Mouse (Mus musculus): ENCODE data around the gene Nfatc3. TPM values are rescaled to one million over a fixed set of nuclear protein-coding genes. Genes with fewer than 3 reads are reported as not detected.

The Nfatc3 gene
- polyA plus RNA-seq, 1 experiment, result 78.3 TPM

- H3K4me1 ChIP-seq (ENCODE audit: control insufficient read depth, insufficient read depth, low read length), result peaks cover 7% of the 10 kb centered on the region
- peaks cover 3% of the 10 kb centered on the region; the same call in 1 of the 2 replicates for H3K27me3 ChIP-seq (ENCODE audit: control insufficient read depth, insufficient read depth, low read length, poor library complexity, severe bottlenecking)
- H3K9ac ChIP-seq (ENCODE audit: low read depth, poor library complexity, severe bottlenecking), result peak overlapping the region; percentile 93
- no peaks in the 10 kb centered on the region; the same call in 1 of the 2 replicates for H3K36me3 ChIP-seq (ENCODE audit: control insufficient read depth, insufficient read depth, low read length, poor library complexity, severe bottlenecking)
- peaks cover 3% of the 10 kb centered on the region; the same call in 1 of the 2 replicates for H3K9me3 ChIP-seq (replicated peaks; ENCODE audit: control insufficient read depth, insufficient read depth, low read length, poor library complexity, severe bottlenecking)
- peak overlapping the region; percentile 93 for H3K4me3 ChIP-seq (ENCODE audit: low read depth, low read length)
- peak overlapping the region; percentile 45 for H3K27ac ChIP-seq (ENCODE audit: insufficient read depth, low read length)
- TF ChIP-seq CTCF (IDR thresholded peaks at IDR 0.05; ENCODE audit: low read depth, low read length) (no peak), POLR2A (IDR thresholded peaks at IDR 0.05; ENCODE audit: insufficient read depth, low read length) (no peak), EP300 (IDR thresholded peaks at IDR 0.05; ENCODE audit: insufficient read depth, low read depth, low read length) (no peak)
These were observed 78.7 kb downstream of the Nfatc3 start for GRCm38 (mm10) chr8:106137218-106137905.

- Histone ChIP-seq H3K9ac (ENCODE audit: low read depth, poor library complexity, severe bottlenecking) (peak overlapping the region; percentile 93), H3K36me3 (ENCODE audit: control insufficient read depth, insufficient read depth, low read length, poor library complexity, severe bottlenecking) (no peaks in the 10 kb centered on the region), H3K9me3 (replicated peaks; ENCODE audit: control insufficient read depth, insufficient read depth, low read length, poor library complexity, severe bottlenecking) (peaks cover 3% of the 10 kb centered on the region; the same call in 1 of the 2 replicates), H3K4me1 (ENCODE audit: control insufficient read depth, insufficient read depth, low read length) (peaks cover 7% of the 10 kb centered on the region), H3K27ac (ENCODE audit: insufficient read depth, low read length) (peak overlapping the region; percentile 91), H3K27me3 (ENCODE audit: control insufficient read depth, insufficient read depth, low read length, poor library complexity, severe bottlenecking) (peaks cover 3% of the 10 kb centered on the region; the same call in 1 of the 2 replicates), H3K4me3 (ENCODE audit: low read depth, low read length) (peak overlapping the region; percentile 93)
- TF ChIP-seq EP300 (IDR thresholded peaks at IDR 0.05; ENCODE audit: insufficient read depth, low read depth, low read length) (peak; percentile 63; the same call in 1 of the 2 replicates), POLR2A (IDR thresholded peaks at IDR 0.05; ENCODE audit: insufficient read depth, low read length) (peak; percentile 75), CTCF (IDR thresholded peaks at IDR 0.05; ENCODE audit: low read depth, low read length) (no peak)
These were observed 79.4 kb downstream of the Nfatc3 start for GRCm38 (mm10) chr8:106137906-106138477.

GRCm38 (mm10) chr8:106138616-106139015 lies 80.0 kb downstream of the Nfatc3 start:
- Histone ChIP-seq H3K9me3 (replicated peaks; ENCODE audit: control insufficient read depth, insufficient read depth, low read length, poor library complexity, severe bottlenecking) (peaks cover 3% of the 10 kb centered on the region; the same call in 1 of the 2 replicates), H3K4me3 (ENCODE audit: low read depth, low read length) (peak overlapping the region; percentile 93), H3K9ac (ENCODE audit: low read depth, poor library complexity, severe bottlenecking) (peak overlapping the region; percentile 93), H3K36me3 (ENCODE audit: control insufficient read depth, insufficient read depth, low read length, poor library complexity, severe bottlenecking) (no peaks in the 10 kb centered on the region), H3K4me1 (ENCODE audit: control insufficient read depth, insufficient read depth, low read length) (peaks cover 6% of the 10 kb centered on the region), H3K27ac (ENCODE audit: insufficient read depth, low read length) (peak overlapping the region; percentile 91), H3K27me3 (ENCODE audit: control insufficient read depth, insufficient read depth, low read length, poor library complexity, severe bottlenecking) (peaks cover 3% of the 10 kb centered on the region; the same call in 1 of the 2 replicates)
- TF ChIP-seq CTCF (IDR thresholded peaks at IDR 0.05; ENCODE audit: low read depth, low read length) (no peak), POLR2A (IDR thresholded peaks at IDR 0.05; ENCODE audit: insufficient read depth, low read length) (no peak), EP300 (IDR thresholded peaks at IDR 0.05; ENCODE audit: insufficient read depth, low read depth, low read length) (no peak)

- H3K27ac ChIP-seq (ENCODE audit: insufficient read depth, low read length), result no peak overlapping the region
- H3K9me3 ChIP-seq (replicated peaks; ENCODE audit: control insufficient read depth, insufficient read depth, low read length, poor library complexity, severe bottlenecking), result peaks cover 3% of the 10 kb centered on the region; the same call in 1 of the 2 replicates
- H3K36me3 ChIP-seq (ENCODE audit: control insufficient read depth, insufficient read depth, low read length, poor library complexity, severe bottlenecking), result no peaks in the 10 kb centered on the region
- TF ChIP-seq POLR2A (IDR thresholded peaks at IDR 0.05; ENCODE audit: insufficient read depth, low read length) (no peak), CTCF (IDR thresholded peaks at IDR 0.05; ENCODE audit: low read depth, low read length) (no peak), EP300 (IDR thresholded peaks at IDR 0.05; ENCODE audit: insufficient read depth, low read depth, low read length) (no peak)
- H3K9ac ChIP-seq (ENCODE audit: low read depth, poor library complexity, severe bottlenecking), result no peak overlapping the region
- H3K4me1 ChIP-seq (ENCODE audit: control insufficient read depth, insufficient read depth, low read length), result no peaks in the 10 kb centered on the region
- peaks cover 3% of the 10 kb centered on the region; the same call in 1 of the 2 replicates for H3K27me3 ChIP-seq (ENCODE audit: control insufficient read depth, insufficient read depth, low read length, poor library complexity, severe bottlenecking)
- no peak overlapping the region for H3K4me3 ChIP-seq (ENCODE audit: low read depth, low read length)
These were observed 81.6 kb downstream of the Nfatc3 start for GRCm38 (mm10) chr8:106140191-106140590.

- Histone ChIP-seq H3K9ac (ENCODE audit: low read depth, poor library complexity, severe bottlenecking) (no peak overlapping the region), H3K4me1 (ENCODE audit: control insufficient read depth, insufficient read depth, low read length) (no peaks in the 10 kb centered on the region)
- TF ChIP-seq EP300 (IDR thresholded peaks at IDR 0.05; ENCODE audit: insufficient read depth, low read depth, low read length) (no peak), CTCF (IDR thresholded peaks at IDR 0.05; ENCODE audit: low read depth, low read length) (peak; percentile 72)
These were observed 82.1 kb downstream of the Nfatc3 start for GRCm38 (mm10) chr8:106140769-106141168.

GRCm38 (mm10) chr8:106145331-106145730 lies 86.7 kb downstream of the Nfatc3 start:
- peaks cover 3% of the 10 kb centered on the region; the same call in 1 of the 2 replicates for H3K9me3 ChIP-seq (replicated peaks; ENCODE audit: control insufficient read depth, insufficient read depth, low read length, poor library complexity, severe bottlenecking)
- TF ChIP-seq EP300 (IDR thresholded peaks at IDR 0.05; ENCODE audit: insufficient read depth, low read depth, low read length) (no peak), CTCF (IDR thresholded peaks at IDR 0.05; ENCODE audit: low read depth, low read length) (no peak), POLR2A (IDR thresholded peaks at IDR 0.05; ENCODE audit: insufficient read depth, low read length) (no peak)
- no peaks in the 10 kb centered on the region for H3K27me3 ChIP-seq (ENCODE audit: control insufficient read depth, insufficient read depth, low read length, poor library complexity, severe bottlenecking)
- no peak overlapping the region for H3K9ac ChIP-seq (ENCODE audit: low read depth, poor library complexity, severe bottlenecking)
- H3K4me3 ChIP-seq (ENCODE audit: low read depth, low read length), result no peak overlapping the region
- H3K4me1 ChIP-seq (ENCODE audit: control insufficient read depth, insufficient read depth, low read length), result no peaks in the 10 kb centered on the region
- H3K36me3 ChIP-seq (ENCODE audit: control insufficient read depth, insufficient read depth, low read length, poor library complexity, severe bottlenecking), result no peaks in the 10 kb centered on the region
- no peak overlapping the region for H3K27ac ChIP-seq (ENCODE audit: insufficient read depth, low read length)

More at GRCm38 (mm10) chr8:106140769-106141168, 82.1 kb downstream of the Nfatc3 start:
- no peaks in the 10 kb centered on the region for H3K36me3 ChIP-seq (ENCODE audit: control insufficient read depth, insufficient read depth, low read length, poor library complexity, severe bottlenecking)
- H3K9me3 ChIP-seq (replicated peaks; ENCODE audit: control insufficient read depth, insufficient read depth, low read length, poor library complexity, severe bottlenecking), result peaks cover 3% of the 10 kb centered on the region; the same call in 1 of the 2 replicates
- H3K27me3 ChIP-seq (ENCODE audit: control insufficient read depth, insufficient read depth, low read length, poor library complexity, severe bottlenecking), result peaks cover 3% of the 10 kb centered on the region; the same call in 1 of the 2 replicates
- H3K27ac ChIP-seq (ENCODE audit: insufficient read depth, low read length), result no peak overlapping the region; the same call in 1 of the 2 replicates
- no peak overlapping the region for H3K4me3 ChIP-seq (ENCODE audit: low read depth, low read length)
